Mouse (Mus musculus) bone marrow macrophage, adult 2 months (primary cell): ENCODE measurements around the gene Phactr1. TPM values are rescaled to one million over a fixed set of nuclear protein-coding genes. Genes with fewer than 3 reads are reported as not detected.

Experiments used
- H3K27ac ChIP-seq: 2 replicates; pipeline ENCODE4 v1.5.1; 2012; ENCODE audit warnings: low read depth, low read length; ENCODE audit not compliant: insufficient read depth
- H3K4me1 ChIP-seq: 2 replicates; pipeline ENCODE4 v1.6.1; 2012; ENCODE audit warnings: low read length; ENCODE audit not compliant: control insufficient read depth, insufficient read depth
- H3K4me3 ChIP-seq: 2 replicates; pipeline ENCODE4 v1.5.1; 2012; ENCODE audit warnings: mild to moderate bottlenecking, low read length, moderate library complexity; ENCODE audit not compliant: insufficient read depth
- CTCF ChIP-seq: IDR thresholded peaks from 2 replicates; pipeline ENCODE4 v1.5.1; 2012; ENCODE audit warnings: low read depth, mild to moderate bottlenecking, low read length, moderate library complexity
- POLR2A ChIP-seq: IDR thresholded peaks from 2 replicates; pipeline ENCODE4 v1.6.1; 2012; ENCODE audit warnings: mild to moderate bottlenecking, low read depth, low read length, borderline replicate concordance
- polyA plus RNA-seq: library from polyadenylated mRNA; stranded (reverse); fragments of >200 nt; gene quantifications from 2 replicates; pipeline ENCODE4 v1.2.4, GENCODE M21; 2012; ENCODE audit not compliant: missing spikeins, insufficient read depth, insufficient read length

The Phactr1 gene
- polyA plus RNA-seq, 1 experiment: 3.4 TPM

DNA sequence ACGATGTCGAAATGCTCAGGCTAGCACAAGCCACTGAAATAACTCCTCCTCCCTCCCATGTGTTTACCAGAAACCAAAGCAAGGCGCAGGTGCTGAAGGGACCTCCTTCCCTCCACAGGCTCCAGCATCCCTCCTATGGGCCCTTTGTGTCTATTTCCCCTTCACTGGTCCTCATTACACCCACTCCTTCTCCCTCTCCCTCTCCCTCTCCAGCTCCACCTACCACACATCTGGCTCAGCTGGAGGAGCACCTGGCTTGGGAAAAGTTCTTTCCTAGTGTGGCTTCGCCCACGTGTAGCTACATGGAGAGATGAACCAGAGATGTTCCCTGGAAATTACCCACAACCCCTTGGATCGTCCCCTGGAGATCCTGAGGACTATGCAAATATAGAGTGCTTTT, 356.1 kb downstream of the Phactr1 start:
- Histone ChIP-seq H3K27ac (no peak overlapping the region), H3K4me3 (no peak overlapping the region), H3K4me1 (peaks cover 4% of the 10 kb centered on the region)
- TF ChIP-seq CTCF (no peak), POLR2A (no peak)

DNA sequence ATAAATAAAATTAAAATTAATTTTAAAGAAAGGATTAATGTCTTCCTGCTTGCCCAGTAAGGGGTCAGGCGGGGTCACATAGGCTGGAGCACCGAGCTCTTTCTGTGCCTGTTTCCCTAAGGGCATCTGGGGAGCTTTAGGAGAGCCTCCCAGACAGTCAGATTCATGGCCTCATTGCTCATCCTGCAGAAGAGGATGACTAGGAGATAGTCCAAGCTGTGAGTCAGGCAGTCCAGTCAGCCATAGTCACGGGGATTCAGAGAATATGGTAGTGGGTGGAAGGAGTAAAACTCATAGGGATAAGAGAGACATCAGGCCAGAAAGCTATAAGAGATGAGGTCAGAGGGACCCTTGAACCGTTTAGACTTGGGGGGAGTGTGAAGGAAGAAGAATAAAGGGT, 362.3 kb downstream of the Phactr1 start:
- no peak overlapping the region for H3K4me3 ChIP-seq
- no peaks in the 10 kb centered on the region for H3K4me1 ChIP-seq
- H3K27ac ChIP-seq: no peak overlapping the region
- TF ChIP-seq CTCF: no peak
- no peak for TF ChIP-seq POLR2A

DNA sequence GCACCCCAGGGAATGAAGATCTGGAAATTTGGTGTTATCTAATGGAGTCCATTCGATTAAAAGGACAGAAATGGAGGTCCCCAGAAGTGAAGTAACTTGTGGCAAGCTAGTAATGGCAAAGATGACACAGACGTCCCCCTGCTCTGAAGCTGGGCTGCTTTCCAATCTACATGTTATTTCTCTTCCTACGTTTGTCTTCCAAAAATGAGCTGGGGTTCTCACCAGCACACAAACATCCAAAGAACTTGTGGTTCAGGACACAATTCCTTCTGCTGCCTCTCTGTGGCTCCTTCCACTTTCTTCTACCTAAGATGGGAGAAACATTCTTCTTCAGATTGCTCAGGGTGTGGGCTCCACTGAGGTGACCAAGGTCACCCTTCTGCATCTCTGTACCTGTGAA, 368.1 kb downstream of the Phactr1 start:
- H3K27ac ChIP-seq: no peak overlapping the region
- TF ChIP-seq CTCF (no peak), POLR2A (no peak)
- H3K4me1 ChIP-seq: no peaks in the 10 kb centered on the region
- no peak overlapping the region for H3K4me3 ChIP-seq

DNA sequence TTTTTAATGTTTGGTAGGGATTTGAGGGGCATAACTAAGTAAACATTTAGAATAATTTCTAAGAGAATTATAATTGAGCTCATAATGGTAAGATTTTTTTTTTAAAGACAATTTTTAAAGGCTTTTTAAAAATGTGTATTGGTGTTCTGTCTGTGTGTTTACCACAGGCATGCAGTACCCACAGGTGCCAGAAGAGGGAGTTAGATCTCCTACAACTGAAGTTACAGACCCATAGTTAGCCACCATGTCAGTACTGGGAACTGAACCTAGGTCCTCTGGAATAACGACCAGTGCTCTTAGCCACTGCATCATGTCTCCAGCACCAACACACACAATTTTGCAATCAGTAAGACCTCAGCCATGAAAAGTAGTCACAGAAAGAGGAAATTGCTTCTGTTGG, 372.8 kb downstream of the Phactr1 start:
- H3K4me3 ChIP-seq: no peak overlapping the region
- TF ChIP-seq CTCF: no peak

GRCm38 (mm10) chr13:43055136-43055535, 374.7 kb downstream of the Phactr1 start:
- Histone ChIP-seq H3K4me1 (no peaks in the 10 kb centered on the region), H3K4me3 (no peak overlapping the region), H3K27ac (no peak overlapping the region)
- TF ChIP-seq CTCF (no peak), POLR2A (no peak)

More for the DNA sequence above, 372.8 kb downstream of the Phactr1 start:
- H3K27ac ChIP-seq: no peak overlapping the region
- H3K4me1 ChIP-seq: no peaks in the 10 kb centered on the region

GRCm38 (mm10) chr13:43057104-43057503, 376.7 kb downstream of the Phactr1 start:
- Histone ChIP-seq H3K27ac (no peak overlapping the region), H3K4me3 (no peak overlapping the region), H3K4me1 (no peaks in the 10 kb centered on the region)
- no peak for TF ChIP-seq POLR2A
- TF ChIP-seq CTCF: no peak

DNA sequence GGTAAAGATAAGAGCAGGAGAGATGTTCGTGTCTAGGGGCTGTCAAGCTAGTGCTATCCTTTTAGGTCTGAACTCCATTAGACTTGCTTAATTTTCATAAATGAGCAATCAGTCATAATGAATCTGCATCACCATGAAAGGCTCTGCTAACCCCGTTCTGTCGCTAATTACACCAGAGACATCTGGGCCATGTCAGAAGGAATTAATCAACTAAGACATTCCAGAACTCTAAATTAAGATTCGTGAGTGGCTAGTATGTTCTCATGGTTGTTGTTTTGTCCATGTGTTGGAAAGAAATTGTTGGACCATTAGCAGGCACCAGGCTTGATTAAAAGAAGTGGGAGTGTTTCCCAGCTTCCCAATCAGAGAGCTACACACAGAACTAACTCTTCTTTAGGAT, 382.9 kb downstream of the Phactr1 start:
- TF ChIP-seq POLR2A: no peak
- TF ChIP-seq CTCF: no peak
- Histone ChIP-seq H3K4me1 (no peaks in the 10 kb centered on the region), H3K4me3 (no peak overlapping the region), H3K27ac (no peak overlapping the region)

DNA sequence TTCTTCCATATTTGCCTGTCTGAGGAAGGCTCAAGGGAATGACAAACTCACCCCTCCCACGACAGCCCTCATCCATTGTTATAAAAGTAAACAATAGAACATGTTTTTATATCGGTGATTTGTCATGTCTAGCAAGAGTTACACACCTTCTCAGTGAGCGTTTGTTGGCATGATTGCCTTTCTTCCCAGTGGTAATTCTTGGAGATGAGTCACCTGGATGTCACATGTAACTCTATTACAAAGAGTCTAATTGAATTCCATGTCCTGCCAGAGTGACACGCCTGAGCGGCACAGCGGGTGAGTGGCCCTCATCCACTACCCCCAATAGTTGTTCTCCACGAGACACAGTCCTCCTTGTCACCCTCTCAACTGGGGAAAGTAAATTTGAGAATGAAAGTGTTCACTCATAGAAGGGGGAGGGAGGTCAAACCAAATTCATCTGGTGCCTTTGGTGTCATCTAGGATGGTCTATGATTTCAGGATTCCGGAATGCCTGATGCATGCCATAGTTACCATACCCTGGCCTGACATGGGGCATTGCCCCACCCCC, 388.4 kb downstream of the Phactr1 start:
- TF ChIP-seq CTCF (no peak), POLR2A (no peak)
- no peak overlapping the region for H3K27ac ChIP-seq
- H3K4me3 ChIP-seq: no peak overlapping the region
- H3K4me1 ChIP-seq: no peaks in the 10 kb centered on the region

GRCm38 (mm10) chr13:43070496-43070895, 390.1 kb downstream of the Phactr1 start:
- Histone ChIP-seq H3K4me3 (no peak overlapping the region), H3K27ac (no peak overlapping the region), H3K4me1 (no peaks in the 10 kb centered on the region)
- no peak for TF ChIP-seq POLR2A
- TF ChIP-seq CTCF: no peak

DNA sequence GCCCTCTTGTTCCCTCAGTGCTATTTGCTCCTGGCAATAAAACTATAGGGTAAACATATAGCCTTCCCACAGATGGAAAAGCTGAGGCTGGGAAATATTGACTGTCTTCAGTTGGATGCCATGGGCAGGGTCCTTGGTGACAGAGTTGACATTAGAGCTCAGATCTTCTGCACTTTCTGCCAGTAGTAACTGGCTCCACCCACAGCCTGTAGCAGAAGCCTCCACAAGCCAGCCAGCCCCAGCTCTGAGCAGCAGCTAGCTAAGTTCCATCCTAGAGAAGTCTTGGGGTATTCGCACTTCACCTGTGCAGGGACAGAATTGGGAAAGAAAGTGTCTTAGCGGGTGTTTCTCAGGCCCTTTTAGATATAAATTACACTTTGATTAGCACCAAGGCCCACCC, 390.5 kb downstream of the Phactr1 start:
- TF ChIP-seq CTCF: no peak
- TF ChIP-seq POLR2A: no peak
- no peak overlapping the region for H3K4me3 ChIP-seq
- no peaks in the 10 kb centered on the region for H3K4me1 ChIP-seq
- H3K27ac ChIP-seq: no peak overlapping the region

DNA sequence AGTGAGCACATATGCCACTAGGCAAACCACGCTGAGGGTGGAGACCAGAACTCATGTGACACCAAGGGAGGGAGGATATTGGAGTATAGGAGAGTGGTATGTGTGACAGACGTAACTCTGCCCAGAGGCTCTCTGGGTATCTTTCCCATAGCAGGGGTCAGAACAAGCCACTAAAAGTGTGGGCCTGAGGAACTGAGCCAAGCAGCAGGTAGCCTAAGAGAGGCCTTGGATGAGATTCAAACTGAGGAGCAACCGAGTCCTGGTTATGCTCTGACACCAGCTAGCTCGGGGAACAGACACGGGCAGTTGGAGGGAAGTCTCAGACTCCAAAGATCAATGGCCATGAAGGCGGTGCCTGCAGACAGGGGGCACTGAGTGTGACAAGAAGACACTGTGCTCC, 395.0 kb downstream of the Phactr1 start:
- Histone ChIP-seq H3K4me3 (no peak overlapping the region), H3K27ac (no peak overlapping the region), H3K4me1 (no peaks in the 10 kb centered on the region)
- TF ChIP-seq POLR2A (no peak), CTCF (no peak)
